Mouse (Mus musculus): ENCODE measurements around the gene Gsk3b.
A peak's percentile ranks its signal among the peaks of the same experiment; 100 is the strongest.
"Not testable (repeated sequence)": the region's sequence is repeated elsewhere in the genome, so short reads cannot be mapped to it uniquely, and the experiment has no call there.

Gene Gsk3b

GRCm38 (mm10) chr16:38105453-38105852 is 16.7 kb downstream of the Gsk3b start:
- DNase-seq = no peak

- no peak for DNase-seq
Measured at GRCm38 (mm10) chr16:38106542-38106941, 17.7 kb downstream of the Gsk3b start.

DNA sequence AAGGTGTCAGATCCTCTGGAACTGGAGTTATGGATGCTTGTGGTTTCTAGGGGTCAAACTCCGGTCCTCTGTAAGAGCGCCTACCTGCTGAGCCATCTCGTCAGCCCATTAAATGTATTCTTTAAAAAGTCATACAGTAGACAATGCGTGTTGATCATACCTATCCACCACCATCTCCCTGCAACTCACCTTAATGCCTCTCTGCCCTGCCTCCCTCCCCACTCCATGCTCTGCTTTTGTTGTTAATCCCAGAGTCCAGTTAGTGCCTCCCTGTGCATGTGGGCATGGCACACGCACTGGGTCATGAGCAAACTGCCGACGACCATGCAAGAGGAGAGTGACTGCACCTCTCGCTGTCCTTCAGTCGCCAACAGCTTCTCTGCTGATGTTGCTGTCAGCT is 21.2 kb downstream of the Gsk3b start:
- DNase-seq = no peak

DNA sequence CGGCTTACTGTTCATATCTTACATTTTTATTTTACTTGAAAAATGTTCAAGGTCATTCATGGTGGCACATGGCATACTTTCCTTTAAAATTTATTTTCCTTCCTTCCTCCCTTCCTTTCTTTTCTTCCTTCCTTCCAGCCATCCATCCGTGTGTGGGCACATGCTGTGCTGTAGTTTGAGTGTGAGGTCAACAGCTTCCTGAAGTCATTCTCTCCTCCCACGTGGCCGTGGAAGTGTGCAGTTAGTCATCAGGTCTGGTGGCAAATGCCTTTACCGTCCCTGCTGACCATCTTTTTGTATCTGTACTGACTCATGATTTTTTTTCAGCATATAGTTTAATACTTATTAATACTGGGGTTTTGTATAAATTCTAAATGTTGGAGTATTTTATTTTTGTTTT is 21.8 kb downstream of the Gsk3b start:
- DNase-seq = no peak

DNA sequence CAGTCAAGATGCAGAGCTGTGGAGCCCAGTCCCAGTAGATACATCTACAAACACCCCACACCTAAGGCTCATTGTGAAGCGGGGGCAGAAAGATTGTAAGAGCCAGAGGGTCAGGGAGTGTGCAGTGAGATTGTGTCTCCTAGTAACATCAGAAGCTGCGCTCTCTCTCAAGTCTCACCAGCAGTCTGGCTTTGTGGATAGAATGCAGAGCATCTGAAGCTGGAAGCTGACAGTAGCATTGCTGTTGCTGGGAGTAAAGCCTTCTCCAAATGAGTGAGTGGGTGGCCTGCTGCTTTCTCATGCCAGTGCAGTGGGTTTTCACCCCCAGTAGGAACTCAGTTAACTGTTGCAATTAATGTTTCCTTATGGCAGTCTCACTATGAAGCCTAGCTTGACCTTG is 25.3 kb downstream of the Gsk3b start:
- DNase-seq = no peak

GRCm38 (mm10) chr16:38117909-38118308 is 29.1 kb downstream of the Gsk3b start:
- not testable (repeated sequence) for DNase-seq

DNA sequence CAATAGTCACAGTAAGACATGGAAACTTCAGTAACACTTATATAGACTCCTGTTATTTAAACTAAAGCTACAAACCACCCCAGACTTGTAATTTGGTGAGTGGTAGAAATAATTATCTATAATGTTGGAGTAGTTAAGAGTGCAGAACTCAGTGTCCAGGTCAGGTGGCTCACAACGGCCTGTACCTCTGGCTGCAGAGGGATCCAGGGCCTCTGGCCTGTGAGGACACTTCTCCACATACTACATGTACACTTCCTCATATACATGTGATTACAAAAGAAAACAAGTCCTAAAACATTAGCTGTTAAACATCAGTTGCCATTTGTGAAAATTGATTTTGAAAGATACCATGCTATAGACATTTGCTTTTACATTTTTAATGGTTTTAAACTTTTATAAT is 29.9 kb downstream of the Gsk3b start:
- no peak for DNase-seq

DNA sequence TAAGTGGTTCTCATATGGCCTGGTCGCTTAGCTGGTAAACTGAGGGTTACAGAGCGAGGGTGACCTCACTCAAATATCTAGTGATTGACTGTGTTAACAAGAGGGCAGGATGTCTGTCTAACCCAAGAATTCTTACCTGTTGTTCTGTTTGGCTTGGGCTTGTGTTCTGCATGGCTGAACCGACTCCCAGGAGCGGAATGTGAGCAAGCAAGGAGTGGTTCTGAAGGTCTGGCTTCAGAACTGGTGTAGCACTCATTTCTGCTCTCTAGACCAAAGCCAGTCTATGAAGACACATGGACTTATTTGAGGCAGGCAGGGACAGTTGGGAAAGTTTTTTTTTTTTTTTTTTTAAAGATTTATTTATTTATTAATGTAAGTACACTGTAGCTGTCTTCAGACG is 30.5 kb downstream of the Gsk3b start:
- no peak for DNase-seq

GRCm38 (mm10) chr16:38129171-38129570 is 40.4 kb downstream of the Gsk3b start:
- DNase-seq = no peak

DNA sequence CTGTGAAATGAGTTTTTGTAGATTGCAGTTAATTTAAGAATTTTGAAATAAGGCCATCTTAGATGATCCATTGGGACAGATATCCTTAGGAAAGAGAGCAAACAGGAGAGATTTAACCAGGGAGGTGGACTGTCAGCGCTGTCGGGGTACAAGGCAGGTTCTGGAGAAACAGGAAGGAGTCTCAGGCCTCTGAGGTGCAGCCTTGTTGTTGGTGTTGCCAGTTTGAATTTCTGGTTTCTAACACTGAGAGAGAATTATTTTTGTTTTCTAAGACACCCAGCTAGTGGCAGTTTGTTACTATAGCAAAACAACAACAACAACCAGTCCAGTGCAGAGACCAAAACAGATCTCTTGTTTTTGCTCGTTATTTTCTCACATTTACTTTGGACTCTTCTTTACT is 42.2 kb downstream of the Gsk3b start:
- DNase-seq = no peak

DNA sequence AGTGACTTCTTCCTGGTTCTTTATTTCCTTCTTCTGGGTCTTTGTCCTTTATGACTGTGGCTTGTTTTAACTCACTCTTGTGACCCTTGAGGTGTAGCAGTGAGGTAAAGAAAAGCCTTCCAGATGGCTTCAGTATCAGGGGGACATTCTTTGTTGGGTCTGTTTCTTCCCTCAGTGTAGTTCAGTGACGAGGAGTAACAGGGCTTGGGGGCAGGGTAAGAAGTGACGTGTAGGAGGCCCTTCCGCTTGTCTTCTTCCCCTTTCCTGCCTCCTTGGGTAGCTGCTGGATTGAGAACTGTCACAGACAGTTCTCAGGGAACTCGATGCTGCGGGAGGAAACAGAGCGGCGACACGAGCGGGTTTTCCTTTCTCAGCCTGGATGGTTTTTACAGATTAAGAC is 43.0 kb downstream of the Gsk3b start:
- DNase-seq = peak; percentile 35 to 58

DNA sequence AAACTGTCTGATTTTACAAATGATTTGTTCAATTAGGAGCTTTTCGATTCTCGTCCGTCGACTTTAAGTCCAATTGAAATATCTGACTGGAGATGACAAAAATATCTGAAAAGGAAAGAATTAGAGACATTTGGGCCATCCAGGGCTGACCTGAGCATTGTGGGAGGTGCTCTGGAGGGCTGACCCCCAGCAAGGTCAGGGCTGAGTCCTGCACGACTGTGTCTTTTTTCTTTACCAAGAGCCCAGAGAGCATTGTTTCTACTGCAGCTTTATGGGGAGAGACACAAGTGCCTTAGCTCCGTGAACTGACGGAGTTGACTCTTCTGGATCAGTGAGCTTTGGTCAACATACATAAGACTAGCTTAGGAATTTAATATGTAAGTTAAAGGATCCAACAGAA is 43.4 kb downstream of the Gsk3b start:
- DNase-seq = no peak

- DNase-seq = peak; percentile 64 to 69
Measured at GRCm38 (mm10) chr16:38137296-38137695, 48.5 kb downstream of the Gsk3b start.

DNA sequence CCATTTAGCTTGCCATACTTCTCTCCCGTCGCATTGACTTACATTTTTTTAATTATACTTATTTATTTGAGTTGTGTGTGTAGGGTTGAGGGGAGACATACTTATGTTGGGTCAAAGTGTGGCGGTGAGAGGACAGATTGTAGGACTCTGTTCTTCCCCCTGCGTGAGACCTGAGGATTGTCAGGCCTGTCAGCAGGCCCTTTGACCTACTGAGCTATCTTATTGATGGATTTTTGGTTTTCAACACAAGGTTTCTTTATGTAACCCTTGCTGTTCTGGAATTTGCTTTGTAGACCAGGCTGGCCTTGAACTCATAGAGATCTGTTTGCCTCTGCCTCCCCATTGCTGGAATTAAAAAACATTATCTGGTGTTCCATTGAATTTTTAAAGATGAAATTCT is 56.1 kb downstream of the Gsk3b start:
- no peak for DNase-seq

DNA sequence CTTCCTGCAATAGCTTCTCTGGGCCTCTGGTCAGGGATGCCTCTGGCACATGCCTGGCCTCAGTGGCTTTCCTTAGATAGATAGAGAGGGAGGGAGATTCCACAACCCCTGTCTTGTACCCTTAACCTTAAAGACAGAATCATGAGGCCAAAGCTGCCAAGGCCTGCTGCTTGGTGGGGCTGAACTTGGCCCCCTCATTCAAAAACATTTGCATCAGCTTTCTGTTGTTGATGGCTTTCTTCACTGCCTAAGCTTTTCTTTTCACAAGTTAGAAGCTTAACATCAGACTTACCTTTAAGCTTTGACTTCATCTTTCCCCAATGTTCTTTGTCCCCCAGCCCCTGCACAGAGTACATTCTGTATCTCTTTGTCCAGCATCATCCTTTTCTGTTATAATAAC is 61.8 kb downstream of the Gsk3b start:
- DNase-seq = no peak

DNA sequence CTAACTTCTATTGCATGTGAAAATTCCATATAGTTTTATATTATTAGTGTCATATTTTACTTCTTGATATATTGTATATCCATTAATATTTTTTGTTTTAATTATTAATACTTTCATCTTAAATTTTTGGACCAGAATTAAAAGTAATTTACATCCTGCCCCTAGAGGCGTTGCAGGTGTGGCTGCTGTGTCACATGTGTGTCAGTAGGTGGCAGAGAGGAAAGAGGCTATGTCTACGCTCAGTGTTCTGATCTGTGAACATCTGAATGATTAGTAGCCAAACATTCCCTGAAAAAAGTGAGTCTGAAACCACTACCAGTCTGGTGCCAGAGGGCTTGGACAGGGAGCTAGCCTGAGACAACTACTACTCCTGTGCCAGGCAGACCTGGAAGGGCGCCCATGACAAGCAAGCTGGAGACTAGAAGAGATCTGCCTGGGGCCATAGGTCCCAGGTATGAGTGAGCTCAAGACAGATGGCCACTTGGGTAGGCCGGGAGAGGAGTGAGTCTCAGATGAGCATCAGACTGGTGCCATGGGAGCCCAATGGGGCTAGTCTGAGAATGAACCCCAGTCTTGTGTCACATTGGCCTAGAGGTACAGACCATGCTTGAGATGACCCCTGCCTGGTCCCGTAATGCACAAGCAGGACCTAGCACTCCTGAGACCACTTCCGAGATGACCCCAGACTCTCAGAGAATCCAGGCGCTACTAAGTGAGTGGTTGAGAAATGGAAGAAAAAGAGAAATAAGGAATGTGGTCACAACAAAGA is 69.2 kb downstream of the Gsk3b start:
- no peak for DNase-seq

- DNase-seq = no peak
Measured at GRCm38 (mm10) chr16:38162019-38162418, 73.2 kb downstream of the Gsk3b start.

DNA sequence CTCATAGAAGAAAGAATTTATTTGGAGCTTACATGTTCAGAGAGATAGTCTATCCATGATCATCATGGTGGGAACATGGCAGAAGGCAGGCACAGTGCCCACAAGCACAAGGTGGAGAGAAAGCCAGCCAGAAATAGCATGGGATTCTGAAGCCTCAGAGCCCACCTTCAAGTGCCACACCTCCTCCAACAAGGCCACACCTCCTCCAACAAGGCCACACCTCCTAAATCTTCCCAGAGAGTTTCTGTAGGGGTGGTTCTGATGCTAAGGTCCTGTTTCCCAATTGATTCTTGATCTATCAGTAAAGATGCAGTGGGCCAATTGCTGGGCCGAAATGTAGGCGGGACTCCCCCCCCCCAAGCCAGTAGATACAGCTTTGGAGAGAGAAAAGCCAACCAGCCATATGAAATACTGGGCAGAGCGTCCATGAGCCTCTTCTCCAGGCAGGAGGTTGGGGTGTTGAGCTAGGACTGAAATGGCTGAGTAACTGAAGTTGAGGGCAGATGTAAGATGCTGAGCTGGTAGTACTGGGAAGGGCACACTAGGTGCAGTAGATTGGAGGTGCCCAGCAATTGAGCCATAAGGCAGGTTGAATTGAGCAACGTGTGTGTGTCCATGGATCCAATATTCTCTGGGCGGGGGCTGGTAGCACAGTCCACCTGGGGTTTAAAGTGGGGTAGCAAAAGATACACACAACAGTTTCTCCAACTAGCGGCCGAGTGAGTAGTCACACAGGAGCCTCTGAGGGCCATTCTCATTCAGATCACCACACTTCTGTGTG is 76.2 kb downstream of the Gsk3b start:
- DNase-seq = no peak

DNA sequence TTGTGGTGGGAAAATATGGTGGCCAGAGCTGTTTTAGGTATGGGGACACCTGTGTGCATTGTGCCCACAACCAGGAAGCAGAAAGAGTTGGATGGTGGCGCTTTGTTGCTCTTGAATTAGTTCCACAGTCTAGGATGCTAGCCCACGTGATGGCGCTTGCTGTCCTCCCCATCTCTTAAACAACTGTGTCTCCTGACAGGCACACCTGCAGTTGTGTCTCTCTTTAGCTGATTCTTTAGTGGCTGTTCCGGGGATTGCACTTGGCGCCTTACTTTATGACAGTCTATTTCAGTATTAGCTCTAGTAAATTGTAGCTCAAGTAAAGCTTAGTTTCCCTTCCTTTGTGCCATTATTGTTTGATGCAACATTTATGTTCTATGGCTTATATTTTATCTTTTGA is 80.2 kb downstream of the Gsk3b start:
- DNase-seq = no peak

- no peak for DNase-seq
Measured at GRCm38 (mm10) chr16:38179150-38179549, 90.3 kb downstream of the Gsk3b start.

DNA sequence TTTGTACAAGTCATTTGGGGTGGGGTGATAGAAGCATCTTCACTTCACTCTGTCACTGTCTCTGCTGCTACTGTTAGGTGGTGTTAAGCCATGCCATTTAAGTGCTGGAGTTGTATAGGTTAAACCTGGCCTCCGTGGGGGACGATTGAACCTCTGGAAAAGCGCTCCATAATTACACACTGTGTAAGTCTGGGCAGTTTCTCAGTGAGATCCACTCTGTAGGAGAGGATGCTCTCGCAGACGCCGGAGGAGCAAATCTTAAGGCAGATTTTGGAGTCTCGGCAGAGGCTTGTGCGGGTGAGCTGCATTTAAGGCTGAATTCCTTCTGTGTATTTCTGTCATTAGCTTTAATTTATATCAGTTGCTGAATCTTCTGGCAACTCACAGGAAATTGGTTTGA is 92.6 kb downstream of the Gsk3b start:
- DNase-seq = no peak

DNA sequence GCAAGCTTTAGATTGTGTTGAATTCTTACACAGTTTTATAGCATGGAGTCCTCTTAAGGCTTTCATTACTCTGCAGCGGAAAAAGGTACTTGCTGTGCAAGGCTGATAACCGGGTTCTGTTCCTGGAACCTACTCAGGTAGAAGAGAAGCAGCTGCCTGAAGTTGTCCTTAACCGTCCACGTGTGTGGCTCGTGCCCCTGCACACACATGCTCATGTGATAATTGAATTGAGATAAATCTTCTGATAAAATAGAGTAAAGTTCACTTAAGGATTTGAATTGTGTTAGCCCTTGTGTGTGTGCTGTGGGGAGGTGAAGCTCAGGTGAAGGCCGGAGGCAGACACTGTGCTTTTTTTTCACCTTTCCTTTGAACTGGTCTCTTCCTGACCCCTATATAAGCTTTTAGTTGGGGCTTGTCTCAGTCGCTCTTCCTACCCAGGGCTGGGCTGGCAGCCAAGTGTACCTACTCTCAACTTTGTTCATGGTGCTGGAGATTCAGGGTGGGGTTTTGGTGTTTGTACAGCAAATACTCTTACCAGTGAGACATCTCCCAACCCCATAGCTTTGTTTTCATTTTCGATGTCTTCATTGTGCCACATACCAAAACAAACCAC is 96.0 kb downstream of the Gsk3b start:
- peak in 1 of 2 experiments; percentile 34 for DNase-seq

DNA sequence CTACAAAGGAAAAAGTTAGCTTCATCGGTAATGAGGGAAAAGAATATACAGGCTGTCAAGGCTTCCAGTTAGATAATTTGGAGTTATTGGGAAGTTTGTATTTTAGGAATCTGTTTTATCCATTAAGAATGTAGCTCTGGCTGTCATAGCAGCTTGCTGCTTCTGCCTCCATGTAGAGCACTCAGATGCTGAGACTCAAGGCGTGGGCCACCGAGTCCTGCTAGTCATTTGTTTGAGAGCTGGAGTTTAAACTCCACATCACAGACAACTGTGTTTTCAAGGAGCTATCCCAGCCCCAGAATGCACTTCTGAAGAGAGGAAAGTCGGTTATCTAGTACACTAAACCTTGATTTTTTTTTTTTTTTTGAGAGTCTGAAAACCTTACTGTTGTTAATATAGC is 101.2 kb downstream of the Gsk3b start:
- DNase-seq = no peak

DNA sequence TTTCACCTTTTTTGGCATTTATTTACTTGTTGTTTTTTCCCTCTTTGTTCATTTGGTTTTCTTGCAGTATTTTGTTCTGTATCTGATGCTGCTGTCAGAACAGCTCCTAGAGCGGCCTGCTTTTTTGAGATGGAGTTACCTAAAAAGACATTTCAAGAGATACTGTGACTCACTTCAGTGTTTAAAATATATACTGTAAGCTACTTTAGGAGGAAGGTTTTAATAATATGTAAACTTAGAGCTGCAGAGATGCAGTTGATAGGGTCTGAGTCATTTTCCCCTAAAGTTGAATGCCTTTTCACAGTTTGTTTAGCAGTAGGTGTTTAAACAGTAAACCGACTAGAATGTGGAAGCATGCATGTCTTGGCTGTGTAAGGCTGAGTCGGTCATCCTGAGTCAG is 101.7 kb downstream of the Gsk3b start:
- DNase-seq = no peak

All from lung, postnatal 4 days (tissue).